Comparison of ENCODE assay signal across 27 mouse cellular contexts in genomic region chr15:82272295-82272694, GRCm38 (mm10). TPM values are rescaled to one million over a fixed set of nuclear protein-coding genes. Genes with fewer than 3 reads are reported as not detected.
DNase-seq lines count a peak whose midpoint lies in the region; ATAC-seq and TF ChIP-seq lines count a peak whose summit lies in the region.
"Had no signal": no experiment of that assay in that cellular context is flagged by ENCODE, and none has a peak within 500 bp of the region (broad histone marks: within the 10 kb centered on the region; RNA-seq: fewer than 3 reads in every experiment).

No protein-coding gene starts in this region.

- H3K27me3 ChIP-seq in cerebellum, adult 2 months (ENCODE audit: control insufficient read depth, insufficient read depth, low read length) = no peaks in the 10 kb centered on the region

- TF ChIP-seq CTCF in cerebellum, adult 2 months (IDR thresholded peaks at IDR 0.05; ENCODE audit: borderline replicate concordance, insufficient read depth, low read depth, low read length) = no peak

- TF ChIP-seq POLR2A in cerebellum, adult 2 months (IDR thresholded peaks at IDR 0.05; ENCODE audit: borderline replicate concordance, insufficient read depth, low read length) = no peak

- 16% methylated on average over 6 of the region's 6 CpGs for WGBS in cerebellum, adult 2 months

- H3K4me3 ChIP-seq in cerebellum, adult 2 months (replicated peaks; ENCODE audit: insufficient read depth, low read depth, low read length) = no peak overlapping the region
- H3K4me3 ChIP-seq: embryonic facial prominence, embryonic 12.5 days; embryonic facial prominence, embryonic 15.5 days; gastrocnemius, adult 2 months; hindbrain, embryonic 12.5 days; hindbrain, embryonic 15.5 days had no signal

- H3K27ac ChIP-seq in cerebellum, adult 2 months (ENCODE audit: insufficient read depth, low read length) = peak overlapping the region; percentile 27; the same call in 1 of the 2 replicates
- H3K27ac ChIP-seq: embryonic facial prominence, embryonic 12.5 days; embryonic facial prominence, embryonic 15.5 days; gastrocnemius, adult 2 months; hindbrain, embryonic 12.5 days; hindbrain, embryonic 15.5 days had no signal

- no peak for ATAC-seq in activated CD4-positive, CD25-positive, alpha-beta regulatory T cell, adult 4 months
- ATAC-seq: CD4-positive, CD25-positive, alpha-beta regulatory T cell, adult 4 months; forebrain, embryonic 14.5 days; forebrain, postnatal 0 days; intestine, postnatal 0 days had no signal

- peak; percentile 63 to 78 for DNase-seq in cerebellum, adult 2 months
- no peak for DNase-seq in cerebellum, postnatal 4 days (ENCODE audit: low spot score in 2 of 2)
- DNase-seq in cerebellum, adult 9-11 months = peak; percentile 78
- DNase-seq in cerebellum, postnatal 25 days = peak; percentile 56 to 65
- DNase-seq in lung, postnatal 36 days = no peak
- DNase-seq: adrenal gland, adult 8-10 months; adrenal gland, postnatal 36 days; forebrain, postnatal 0 days; gastrocnemius, adult 2 months; gastrocnemius, postnatal 14 days; heart, adult 11 months; kidney, adult 2 months had no signal

- H3K4me1 ChIP-seq in cerebellum, adult 2 months (ENCODE audit: control insufficient read depth, insufficient read depth, low read length) = peaks cover 59% of the 10 kb centered on the region

RNA-seq across cellular contexts. Expression of gene Sept3, which starts 2.4 kb away (rescaled TPM):
- polyA plus RNA-seq in cerebellum, adult 2 months (2012; rRNA removed) = 306 and 367 TPM in 2 replicates
- not detected for polyA plus RNA-seq in activated CD4-positive, CD25-positive, alpha-beta regulatory T cell, adult 4 months (2017; shearing (Covaris generic))
- polyA plus RNA-seq: CD4-positive, CD25-positive, alpha-beta regulatory T cell, adult 4 months had no signal

RNA-seq across cellular contexts. Expression of gene 1500009C09Rik, which starts 20.1 kb away (rescaled TPM):
- 195 and 218 TPM in 2 replicates for polyA plus RNA-seq in cerebellum, adult 2 months (2012; rRNA removed)
- polyA plus RNA-seq in activated CD4-positive, CD25-positive, alpha-beta regulatory T cell, adult 4 months (2017; shearing (Covaris generic)) = not detected
- polyA plus RNA-seq: C2C12; CD4-positive, CD25-positive, alpha-beta regulatory T cell, adult 4 months; embryonic facial prominence, embryonic 12.5 days; embryonic facial prominence, embryonic 15.5 days; heart, embryonic 11.5 days; heart, embryonic 14.5 days; heart, postnatal 0 days; intestine, embryonic 14.5 days; intestine, postnatal 0 days had no signal

RNA-seq across cellular contexts. Expression of gene Wbp2nl, which starts 26.5 kb away (rescaled TPM):
- polyA plus RNA-seq in cerebellum, adult 2 months (2012; rRNA removed) = not detected in 2 replicates
- not detected for polyA plus RNA-seq in activated CD4-positive, CD25-positive, alpha-beta regulatory T cell, adult 4 months (2017; shearing (Covaris generic))
- polyA plus RNA-seq: C2C12; CD4-positive, CD25-positive, alpha-beta regulatory T cell, adult 4 months; embryonic facial prominence, embryonic 15.5 days; forebrain, embryonic 11.5 days; forebrain, embryonic 14.5 days; frontal cortex, adult 2 months; heart, embryonic 14.5 days; heart, postnatal 0 days; hindbrain, embryonic 12.5 days; intestine, postnatal 0 days; kidney, adult 2 months had no signal

RNA-seq across cellular contexts. Expression of gene Cenpm, which starts 27.7 kb away (rescaled TPM):
- 3.2 and 3.6 TPM in 2 replicates for polyA plus RNA-seq in cerebellum, adult 2 months (2012; rRNA removed)
- 10 to 100 TPM; 21.6 to 34.7 TPM for polyA plus RNA-seq in activated CD4-positive, CD25-positive, alpha-beta regulatory T cell, adult 4 months (2017; shearing (Covaris generic))

RNA-seq across cellular contexts. Expression of gene Tnfrsf13c, which starts 48.1 kb away (rescaled TPM):
- polyA plus RNA-seq in cerebellum, adult 2 months (2012; rRNA removed) = 0.89 and 0.93 TPM in 2 replicates
- polyA plus RNA-seq in activated CD4-positive, CD25-positive, alpha-beta regulatory T cell, adult 4 months (2017; shearing (Covaris generic)) = 10 to 100 TPM in 1 of 2 experiments, 1 to 10 TPM in 1; 2.5 to 10.9 TPM
- polyA plus RNA-seq: heart, postnatal 0 days; intestine, postnatal 0 days had no signal

Comparison
In these comparisons a context has a peak if more than half of its experiments do, and no peak if none do; other contexts are left out.
1. DNase-seq: peak in cerebellum, adult 2 months (2 of 2), cerebellum, adult 9-11 months (single experiment) and cerebellum, postnatal 25 days (2 of 2); none in cerebellum, postnatal 4 days (0 of 2) and lung, postnatal 36 days (single experiment).
2. RNA of gene Sept3, which starts 2.4 kb away (polyA plus RNA-seq): 306 to 367 TPM in cerebellum, adult 2 months; not detected in activated CD4-positive, CD25-positive, alpha-beta regulatory T cell, adult 4 months; every median in the first group is over 100 times any median in the second.
3. RNA of gene 1500009C09Rik, which starts 20.1 kb away (polyA plus RNA-seq): 195 to 218 TPM in cerebellum, adult 2 months; not detected in activated CD4-positive, CD25-positive, alpha-beta regulatory T cell, adult 4 months; every median in the first group is over 100 times any median in the second.